Mouse (Mus musculus) layer of hippocampus, adult 2 months (tissue): ENCODE measurements around the gene P2rx5. TPM values are rescaled to one million over a fixed set of nuclear protein-coding genes. Genes with fewer than 3 reads are reported as not detected.

Experiments
- DNase-seq, 2 experiments: peaks; one replicate each; pipeline ENCODE4 v3.0.0; 2022; ENCODE audit warnings: low spot score in 2 of 2
- H3K27ac ChIP-seq: fragments of 200-600 bp; 2 replicates; pipeline ENCODE4 v1.8.1; 2022
- H3K4me3 ChIP-seq: fragments of 200-600 bp; 2 replicates; pipeline ENCODE4 v1.8.1; 2022; ENCODE audit warnings: mild to moderate bottlenecking
- CTCF ChIP-seq: fragments of 200-600 bp; conservative IDR thresholded peaks from 2 replicates; pipeline ENCODE4 v1.8.1; 2022; ENCODE audit warnings: antibody characterized with exemption, mild to moderate bottlenecking, moderate library complexity
- long read RNA-seq, 2 experiments: library from polyadenylated mRNA; stranded (forward); transcript quantifications; one replicate each; pipeline ENCODE4 v2.0.0; 2021; ENCODE audit warnings: borderline mapping rate in 2 of 2
- total RNA-seq, 2 experiments: library from RNA; stranded (reverse); gene quantifications; 2 replicates each; pipeline ENCODE4 v1.2.3; 2021

Gene P2rx5
- total RNA-seq, result 1 to 10 TPM; 2.0 to 3.1 TPM
- long read RNA-seq, experiment 1, partial matches to known transcripts, result 0 of 3 reads
- long read RNA-seq, experiment 1, other reads (novel, unspliced or antisense), result 0 of 3 reads
- long read RNA-seq, experiment 2, partial matches to known transcripts, result 1 of 2 reads
- long read RNA-seq, experiment 2, other reads (novel, unspliced or antisense), result 0 of 2 reads

DNA sequence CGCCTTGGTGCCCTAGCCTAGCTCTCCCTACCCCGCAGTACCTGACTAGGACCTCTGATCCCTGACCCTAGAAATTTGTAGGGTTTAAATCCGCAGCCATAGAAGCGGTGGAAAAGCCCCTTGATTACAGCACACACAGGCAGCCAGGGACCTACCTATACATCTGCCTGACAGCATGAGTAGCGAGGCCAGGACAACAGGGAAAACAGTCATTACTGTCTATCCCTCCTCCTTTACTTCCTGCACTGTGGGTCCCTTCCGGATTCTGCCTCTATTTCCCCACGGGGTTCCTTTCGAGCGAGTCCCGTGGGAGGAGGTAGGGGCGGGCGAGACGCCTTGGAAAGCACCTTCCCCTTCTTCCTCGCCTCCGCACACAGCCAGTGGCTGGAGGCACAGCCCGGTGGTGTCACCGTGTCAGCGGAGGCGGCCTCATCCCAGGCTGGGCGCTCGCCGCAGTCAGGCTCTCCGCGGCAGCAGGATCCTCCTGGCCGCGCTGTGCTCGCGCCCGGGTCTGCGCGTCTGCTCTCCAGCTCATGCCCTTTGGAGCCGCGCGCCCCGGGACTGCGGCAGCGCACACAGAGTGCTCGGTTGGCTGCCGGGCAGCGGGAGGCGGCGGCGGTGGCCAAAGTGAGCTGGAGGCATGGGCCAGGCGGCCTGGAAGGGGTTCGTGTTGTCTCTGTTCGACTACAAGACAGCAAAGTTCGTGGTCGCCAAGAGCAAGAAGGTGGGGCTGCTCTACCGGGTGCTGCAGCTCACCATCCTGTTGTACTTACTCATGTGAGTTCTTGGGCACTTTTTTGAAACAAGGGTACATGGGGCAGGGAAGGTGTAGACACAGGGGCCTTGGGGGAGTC is at the start of gene P2rx5:
P2rx5 (plus strand) TSS at position 465 of the 854 bp plus-strand sequence.
- peak within 1 kb of the TSS; percentile 50 for H3K4me3 ChIP-seq
- no peak for TF ChIP-seq CTCF
- peak within 1 kb of the TSS; percentile 48; the same call in 1 of the 2 replicates for H3K27ac ChIP-seq
- no peak for DNase-seq

DNA sequence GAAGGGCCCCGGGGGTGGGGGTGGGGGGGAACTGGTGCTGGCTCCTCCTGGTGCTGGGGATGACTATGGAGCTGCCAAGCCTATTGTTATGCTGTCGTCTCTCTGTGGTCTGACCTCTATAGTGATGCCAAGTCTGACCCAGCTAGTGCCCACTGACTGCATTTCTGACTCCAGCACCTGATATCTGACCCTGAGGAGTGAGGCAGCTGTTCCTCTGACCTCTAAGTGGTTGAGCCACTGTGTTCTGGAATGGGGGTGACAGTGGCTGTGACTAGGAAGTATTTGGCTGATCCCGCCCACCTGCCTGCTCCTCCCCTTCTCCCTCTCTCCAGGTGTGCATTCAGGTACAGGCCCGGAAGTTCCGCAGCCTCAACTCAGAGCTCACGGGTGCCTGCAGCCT is 48.8 kb upstream of the P2rx5 start:
- H3K27ac ChIP-seq, result no peak overlapping the region
- no peak overlapping the region for H3K4me3 ChIP-seq
- no peak for DNase-seq
- TF ChIP-seq CTCF, result no peak

DNA sequence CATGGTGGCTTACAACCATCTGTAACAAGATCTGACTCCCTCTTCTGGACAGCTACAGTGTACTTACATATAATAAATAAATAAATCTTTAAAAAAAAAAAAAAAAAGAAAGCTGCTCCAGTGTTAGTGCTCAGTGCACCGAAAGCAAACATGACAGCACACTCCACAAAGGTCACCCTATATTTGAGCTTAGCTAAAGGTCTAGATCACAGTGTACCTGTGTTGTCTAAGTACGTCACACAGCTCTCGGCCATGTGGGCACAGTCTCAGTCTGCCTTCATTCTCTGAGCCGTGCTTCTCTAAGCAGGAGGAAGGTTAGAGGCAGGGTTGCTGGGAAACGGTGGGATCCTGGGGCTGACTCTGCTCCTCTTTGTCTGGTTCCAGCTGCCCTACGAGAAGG is 33.7 kb upstream of the P2rx5 start:
- Histone ChIP-seq H3K27ac (no peak overlapping the region), H3K4me3 (no peak overlapping the region)
- no peak for TF ChIP-seq CTCF
- DNase-seq, result no peak

DNA sequence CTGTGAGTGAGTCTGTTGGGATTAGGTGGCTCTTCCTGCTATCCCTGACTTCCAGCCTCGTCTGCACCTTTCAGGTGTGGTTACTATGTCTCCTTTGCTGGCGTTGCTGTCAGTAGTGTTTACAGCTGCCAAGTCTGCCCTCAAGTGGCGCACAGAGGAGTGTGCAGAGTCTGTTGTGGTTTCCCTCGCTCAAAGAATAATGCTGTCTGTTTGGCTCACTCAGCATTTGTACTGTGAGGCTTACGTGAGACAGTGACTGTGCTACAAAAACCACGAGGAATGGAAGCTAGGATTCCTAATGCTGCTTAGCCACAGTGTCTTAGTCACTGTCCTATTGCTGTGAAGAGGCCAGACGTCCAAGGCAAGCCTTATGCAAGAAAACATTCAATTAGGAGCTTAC is 29.2 kb upstream of the P2rx5 start:
- DNase-seq, result peak in 1 of 2 experiments; percentile 13
- TF ChIP-seq CTCF, result peak; percentile 73
- Histone ChIP-seq H3K4me3 (no peak overlapping the region), H3K27ac (no peak overlapping the region)

DNA sequence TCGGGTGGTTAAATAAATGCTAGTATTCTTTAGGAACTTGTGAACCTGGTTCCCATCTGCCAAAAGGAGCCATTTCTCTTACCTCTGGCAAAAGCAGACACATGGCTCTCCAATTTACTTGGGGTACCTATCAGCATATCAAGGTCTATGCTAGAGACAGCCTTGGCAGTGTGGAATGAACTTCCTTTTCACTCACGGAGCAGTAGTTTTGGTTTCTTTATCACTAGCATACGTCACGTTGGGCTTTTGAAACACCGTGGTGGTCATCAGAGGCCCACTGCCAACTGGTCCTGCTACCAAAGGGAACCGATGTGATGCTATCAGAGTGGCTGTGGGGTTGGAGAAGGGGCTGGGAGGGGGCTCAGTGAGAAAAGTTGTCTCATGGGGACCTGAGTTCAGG is 27.2 kb upstream of the P2rx5 start:
- TF ChIP-seq CTCF, result no peak
- no peak overlapping the region for H3K4me3 ChIP-seq
- H3K27ac ChIP-seq, result no peak overlapping the region
- no peak for DNase-seq

DNA sequence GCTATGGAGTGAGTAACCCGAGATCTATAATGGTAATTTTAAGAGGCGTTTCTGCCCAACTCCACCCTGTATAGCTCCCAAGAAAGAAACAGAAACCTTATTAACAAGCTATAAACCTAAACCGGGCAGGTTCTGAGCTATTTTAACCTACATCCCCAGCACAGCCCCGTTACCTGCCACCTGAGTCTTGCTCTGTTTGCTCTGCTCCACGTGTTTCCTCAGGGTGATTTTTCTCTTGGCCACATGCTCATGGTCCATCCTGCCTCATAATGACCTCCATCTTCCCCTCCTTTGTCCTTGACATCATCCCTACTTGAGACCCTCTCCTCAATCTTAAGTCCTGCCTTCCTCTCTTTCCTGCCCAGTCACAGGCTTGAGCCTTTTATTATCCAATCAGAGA is 26.0 kb upstream of the P2rx5 start:
- no peak for TF ChIP-seq CTCF
- Histone ChIP-seq H3K27ac (no peak overlapping the region), H3K4me3 (no peak overlapping the region)
- DNase-seq, result no peak

DNA sequence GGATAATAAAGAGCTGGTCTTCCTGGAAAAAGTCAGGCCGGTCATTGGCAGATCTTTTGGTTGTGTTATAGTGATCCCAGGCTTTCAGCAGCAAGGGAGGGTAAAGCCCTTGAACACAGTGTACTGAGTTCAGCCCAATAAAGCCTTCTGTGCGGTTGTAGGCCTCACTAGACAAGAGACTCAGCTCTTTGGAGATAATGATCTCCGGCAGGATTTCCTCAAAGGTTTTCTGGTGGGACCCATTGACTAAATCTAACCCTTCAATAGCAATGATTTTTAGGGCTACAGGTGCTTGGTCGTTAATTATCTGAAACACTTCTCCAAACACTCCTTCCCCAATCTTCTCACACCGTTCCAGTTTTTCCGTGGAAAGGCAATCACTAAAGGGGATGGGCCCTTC is 23.6 kb upstream of the P2rx5 start:
- Histone ChIP-seq H3K27ac (no peak overlapping the region), H3K4me3 (no peak overlapping the region)
- DNase-seq, result no peak

DNA sequence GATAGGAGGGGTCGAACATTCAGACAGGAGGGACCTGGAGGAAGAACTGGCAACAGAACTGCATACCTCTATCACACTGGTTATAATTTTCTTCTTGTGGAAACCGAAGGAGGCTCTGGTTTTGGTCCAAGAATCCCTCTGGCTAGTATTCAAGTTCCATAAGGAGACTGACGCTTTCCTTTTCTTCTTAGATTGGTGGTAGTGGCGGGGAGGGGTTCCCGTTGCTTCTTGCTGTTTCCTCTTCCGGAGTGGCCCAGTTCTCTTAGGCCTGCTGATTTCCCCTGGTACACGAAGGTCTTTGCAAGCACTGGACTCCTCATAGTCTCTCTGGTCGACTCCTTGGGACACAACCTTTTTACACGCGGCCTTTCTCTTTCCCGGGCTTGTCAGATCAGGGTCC is 23.1 kb upstream of the P2rx5 start:
- no peak for TF ChIP-seq CTCF
- H3K4me3 ChIP-seq, result peak overlapping the region; percentile 65

More for the DNA sequence above, 23.6 kb upstream of the P2rx5 start:
- TF ChIP-seq CTCF, result no peak

DNA sequence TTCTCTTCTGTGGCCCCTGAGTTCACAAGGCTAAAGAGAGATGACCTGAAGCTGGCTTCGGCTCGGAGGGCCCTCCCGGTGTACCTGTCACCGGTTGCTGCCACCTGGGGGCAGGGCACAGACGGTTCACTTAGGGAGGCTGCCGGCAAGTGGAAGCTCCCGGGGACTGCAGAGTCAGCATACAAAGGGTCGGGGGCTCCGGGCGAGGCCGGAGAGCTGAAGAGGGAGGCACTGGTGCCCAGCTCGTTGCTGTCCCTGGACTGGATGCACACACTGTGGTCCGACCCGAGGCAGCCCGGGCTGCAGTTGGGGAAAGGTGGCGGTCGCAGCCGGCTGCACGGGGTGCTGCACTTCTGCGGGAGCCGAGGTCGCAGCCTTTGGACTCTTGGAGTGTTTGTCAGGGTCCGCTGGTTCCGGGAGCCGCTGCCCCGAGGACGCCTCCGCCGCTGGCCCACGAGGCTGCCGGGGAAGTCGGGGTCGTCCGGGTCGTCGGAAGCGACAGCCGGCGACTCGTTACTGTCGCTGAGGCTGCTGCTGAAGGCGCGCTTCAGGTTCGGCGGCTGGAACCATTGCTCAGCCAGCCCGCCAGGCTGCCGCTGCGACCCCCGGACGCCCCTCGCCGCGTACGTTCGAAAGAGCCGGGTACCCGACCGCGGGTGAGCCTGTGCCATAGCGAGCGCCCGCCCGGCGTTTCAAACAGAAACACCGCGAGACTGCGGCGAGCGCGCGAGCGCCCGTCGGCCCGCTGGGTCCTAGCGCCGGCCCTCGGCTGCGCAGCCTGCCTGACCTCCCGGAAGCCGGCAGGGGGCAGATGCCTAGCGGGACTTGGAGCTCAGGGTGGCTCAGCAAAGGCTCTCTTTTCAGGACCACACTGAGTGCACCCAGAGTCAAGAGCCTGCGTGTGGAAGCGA is 22.4 kb upstream of the P2rx5 start, which contains the start of gene Haspin:
Haspin (minus strand) TSS at position 704 of the 911 bp plus-strand sequence.
- H3K4me3 ChIP-seq, result peak within 1 kb of the TSS; percentile 65
- DNase-seq, result peak; percentile 84 to 94
- TF ChIP-seq CTCF, result peak; percentile 100
- H3K27ac ChIP-seq, result 0 out of 2 replicates have a peak within 1 kb of the TSS, but pooled peaks have one; percentile 12

More for the DNA sequence above, 23.1 kb upstream of the P2rx5 start:
- no peak for DNase-seq
- H3K27ac ChIP-seq, result no peak overlapping the region

DNA sequence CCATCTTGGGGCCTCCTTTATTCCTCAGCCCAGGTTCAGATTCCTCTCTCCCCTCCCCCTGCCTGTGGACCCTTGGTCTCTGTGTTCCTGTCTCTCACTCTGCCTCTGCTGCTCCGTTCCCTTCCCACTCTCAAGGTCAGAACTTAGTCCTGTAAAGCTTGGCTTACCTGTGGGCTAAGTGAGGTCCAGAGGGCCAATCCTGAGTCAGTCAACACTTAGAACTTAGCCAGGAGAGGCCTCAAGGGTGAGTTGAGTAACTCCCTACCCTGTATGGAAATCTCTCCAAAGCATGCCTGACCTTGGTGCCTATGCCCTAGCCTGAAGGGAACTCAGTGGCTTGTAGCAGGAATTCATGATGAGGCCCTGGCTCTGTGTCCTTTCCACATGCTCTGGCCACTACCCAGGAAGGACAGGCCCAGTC is 15.9 kb upstream of the P2rx5 start:
- TF ChIP-seq CTCF, result no peak
- no peak overlapping the region for H3K4me3 ChIP-seq
- H3K27ac ChIP-seq, result no peak overlapping the region
- DNase-seq, result no peak

DNA sequence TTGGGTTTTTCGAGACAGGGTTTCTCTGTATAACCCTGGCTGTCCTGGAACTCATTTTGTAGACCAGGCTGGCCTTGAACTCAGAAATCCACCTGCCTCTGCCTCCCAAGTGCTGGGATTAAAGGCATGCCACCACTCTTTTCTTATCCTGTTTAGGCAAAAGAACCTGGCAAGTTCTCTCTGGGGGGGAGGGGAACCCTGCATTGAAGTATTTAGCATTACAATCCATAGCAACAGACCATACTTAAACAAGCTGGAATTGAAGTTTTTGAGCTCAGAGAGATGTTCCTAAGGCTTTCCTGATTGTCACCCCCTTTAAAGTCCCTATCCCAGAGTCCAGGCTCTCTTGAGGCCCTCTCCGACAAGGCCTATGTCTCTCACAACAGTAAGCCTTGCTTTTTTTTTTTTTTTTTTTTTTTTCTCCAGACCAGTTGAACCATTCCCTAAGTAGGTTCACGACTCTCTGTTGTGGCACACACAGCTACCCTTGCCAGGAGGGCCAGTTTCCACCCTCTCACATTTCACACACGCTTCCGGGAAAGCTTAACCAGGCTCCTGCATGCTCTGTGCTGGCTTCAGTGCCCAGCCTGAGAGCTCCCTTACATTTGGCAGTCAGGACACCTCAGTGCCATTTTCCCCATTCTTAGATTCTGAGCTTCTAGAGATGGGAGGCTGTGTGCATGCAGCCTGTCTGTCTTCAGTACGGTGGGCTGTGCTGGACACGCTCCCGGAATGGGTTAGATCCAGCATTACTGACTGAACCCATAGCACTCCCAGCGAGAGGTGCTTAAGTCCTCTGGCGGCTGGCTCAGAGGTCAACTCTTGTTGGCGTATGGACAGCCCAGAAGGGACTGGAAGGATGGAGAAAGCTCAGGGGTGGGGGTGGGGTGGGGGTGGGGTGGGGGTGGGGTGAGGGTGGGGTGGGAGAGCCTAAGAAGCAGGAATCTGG is 13.9 kb upstream of the P2rx5 start:
- TF ChIP-seq CTCF, result no peak
- DNase-seq, result no peak
- H3K27ac ChIP-seq, result no peak overlapping the region
- H3K4me3 ChIP-seq, result no peak overlapping the region

DNA sequence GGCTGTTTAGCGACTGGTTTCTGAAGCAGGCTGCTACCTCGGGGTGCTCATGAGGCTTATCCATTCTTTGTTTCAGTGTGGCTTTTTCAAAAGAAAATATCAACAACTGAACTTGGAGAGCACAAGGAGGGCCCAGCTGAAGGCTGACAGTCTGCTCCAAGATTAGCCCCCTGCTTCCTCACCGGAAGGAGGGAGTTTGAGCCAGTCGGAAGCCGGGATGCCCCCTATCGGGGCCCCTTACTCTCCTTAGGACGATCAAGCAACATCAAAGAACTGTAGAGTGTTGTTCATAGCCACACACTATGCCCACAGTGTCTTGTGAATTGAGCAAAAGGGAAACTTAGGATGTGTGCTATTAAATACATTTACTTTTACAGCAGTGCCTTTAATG is 13.3 kb upstream of the P2rx5 start:
- TF ChIP-seq CTCF, result no peak
- Histone ChIP-seq H3K27ac (no peak overlapping the region), H3K4me3 (no peak overlapping the region)
- DNase-seq, result no peak
